Mouse (Mus musculus): ENCODE results near the gene Pdcd6.

Pdcd6 gene

DNA sequence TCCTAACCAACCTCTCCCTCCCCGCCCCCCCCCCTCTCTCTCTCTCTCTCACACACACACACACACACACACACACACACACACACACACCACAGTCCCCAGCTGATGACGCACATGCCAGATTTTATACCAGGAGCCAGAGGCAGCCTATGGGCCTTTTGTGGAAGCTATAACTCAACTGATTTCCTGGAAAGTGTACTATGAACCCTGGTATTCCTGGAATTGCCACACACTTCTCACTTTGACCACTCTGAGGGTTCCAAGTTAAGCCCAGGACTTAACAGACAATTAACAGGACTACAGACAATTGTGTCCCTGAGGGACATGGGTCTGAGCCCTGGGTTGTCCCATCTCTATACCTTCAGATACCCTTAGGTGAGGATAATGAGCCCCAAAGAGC lies 35.1 kb downstream of the Pdcd6 start:
- DNase-seq (ENCODE audit: low spot score in 2 of 2), result no peak

DNA sequence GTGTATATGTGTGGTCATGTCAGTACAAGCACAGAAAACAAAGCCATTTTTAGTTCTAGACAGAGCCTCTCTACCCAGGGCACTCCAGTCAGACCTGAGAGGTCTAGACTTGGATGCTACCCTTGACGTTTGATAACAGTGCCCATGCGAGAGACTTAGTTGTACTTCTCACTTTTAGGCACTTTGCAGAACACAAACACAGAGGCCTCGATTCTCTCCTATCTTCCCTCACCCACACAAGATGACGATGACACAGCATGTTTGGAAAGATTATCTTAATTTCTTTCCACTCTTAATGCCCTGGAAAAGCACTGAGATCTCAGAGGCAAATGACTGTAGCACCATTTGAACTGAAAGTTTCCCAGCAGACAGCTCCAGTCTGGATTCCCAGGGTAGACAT lies 41.7 kb downstream of the Pdcd6 start:
- no peak for DNase-seq (ENCODE audit: low spot score in 2 of 2)

DNA sequence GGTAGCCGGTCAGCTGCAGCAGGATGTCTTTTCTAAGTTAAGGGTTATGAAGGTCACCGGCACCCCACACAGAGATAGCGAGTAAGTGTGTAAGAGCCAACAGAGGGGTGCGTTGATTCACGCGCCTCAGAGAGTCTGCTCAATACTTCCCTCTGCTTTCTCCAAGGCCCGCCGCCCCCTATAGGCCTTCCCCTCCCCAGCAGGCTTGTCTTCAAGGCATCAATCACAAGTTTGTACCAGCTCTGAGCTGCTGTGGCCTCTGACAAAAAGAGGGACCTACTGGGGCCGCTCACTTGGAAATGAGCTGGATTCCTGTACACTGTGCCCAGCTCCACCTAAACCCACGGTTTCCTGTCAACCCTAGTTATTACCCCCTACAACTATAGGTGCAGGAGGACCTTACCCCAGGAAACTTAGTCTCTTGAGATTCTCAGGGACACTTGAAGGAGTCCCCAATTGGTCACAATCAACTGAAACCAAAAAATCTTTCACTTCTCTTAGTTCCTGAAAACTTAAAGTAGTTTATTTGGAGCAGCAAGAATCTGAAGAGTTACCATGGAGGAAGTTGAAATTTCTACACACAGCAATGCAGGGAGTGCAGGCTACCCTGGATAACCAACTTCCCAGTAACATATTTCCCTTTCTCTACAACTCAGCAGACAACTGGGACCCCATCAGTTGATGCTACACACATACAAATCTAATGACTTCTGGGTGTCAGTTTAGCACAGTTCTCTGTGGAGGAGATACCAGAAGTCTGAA lies 57.0 kb downstream of the Pdcd6 start:
- peak; percentile 67 to 76 for DNase-seq (ENCODE audit: low spot score in 2 of 2)

DNA sequence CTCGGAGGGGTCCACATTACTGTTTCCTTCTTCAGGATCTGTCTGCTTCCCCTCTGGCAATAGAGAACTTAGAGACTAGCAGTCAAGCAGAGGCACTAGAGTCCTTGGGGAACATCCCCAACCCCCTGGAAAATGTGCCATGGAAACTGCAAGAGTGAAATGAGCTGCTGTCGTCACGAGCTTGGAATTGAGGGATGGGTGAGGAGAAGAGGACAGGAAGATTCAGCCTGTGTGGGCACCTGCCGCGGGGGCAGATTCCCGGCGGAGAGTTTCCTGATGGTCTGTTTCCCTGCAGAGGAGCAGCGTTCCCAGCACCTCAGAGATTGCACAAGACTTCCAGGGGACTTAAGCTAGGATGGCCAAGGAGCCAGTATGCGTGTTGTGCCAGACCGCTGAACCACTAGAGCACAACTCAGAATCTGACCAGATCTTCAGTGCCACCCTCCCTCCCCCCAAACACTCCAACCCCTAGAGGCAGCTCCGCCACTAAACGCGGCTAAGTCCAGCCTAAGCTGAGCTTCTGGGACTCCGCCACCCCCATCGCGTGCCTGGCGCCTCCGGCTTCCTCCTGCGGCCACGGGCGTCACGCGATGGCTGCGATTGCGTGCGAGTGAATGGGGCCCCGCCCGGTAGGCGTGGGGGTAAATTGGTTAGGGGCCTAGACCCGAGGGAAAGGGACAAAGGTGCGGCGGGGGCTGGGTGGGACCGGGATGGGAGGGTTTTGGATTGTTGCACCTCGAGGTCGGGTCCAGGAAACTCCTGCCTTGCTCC lies 57.7 kb downstream of the Pdcd6 start:
- DNase-seq (ENCODE audit: low spot score in 2 of 2), result peak; percentile 53 to 68

Measured in right cerebral cortex, postnatal 10 days (tissue).